Mouse (Mus musculus) liver, embryonic 16.5 days (tissue): ENCODE measurements around the gene Fcrl1. TPM values are rescaled to one million over a fixed set of nuclear protein-coding genes. Genes with fewer than 3 reads are reported as not detected.

Experiments used
- ATAC-seq: fragments of 200-750 bp; cut with Nextera tagmentation; 2 replicates; pipeline ENCODE4 v1.8.0; 2017; ENCODE audit warnings: low read depth, mild to moderate bottlenecking, moderate number of reproducible peaks, moderate library complexity
- H3K27ac ChIP-seq: fragments of 300-500 bp; sonication (generic); 2 replicates; pipeline ENCODE4 v1.5.1; 2014; ENCODE audit warnings: mild to moderate bottlenecking, low read length
- H3K27me3 ChIP-seq: fragments of 300-500 bp; sonication (generic); 2 replicates; pipeline ENCODE4 v1.6.1; 2014; ENCODE audit warnings: low read depth, low read length, mixed read lengths; ENCODE audit not compliant: control insufficient read depth, insufficient read depth
- H3K36me3 ChIP-seq: fragments of 300-500 bp; sonication (generic); 2 replicates; pipeline ENCODE4 v1.6.1; 2014; ENCODE audit warnings: mild to moderate bottlenecking; ENCODE audit not compliant: control insufficient read depth, insufficient read depth
- H3K4me1 ChIP-seq: fragments of 300-500 bp; sonication (generic); 2 replicates; pipeline ENCODE4 v1.6.1; 2014; ENCODE audit warnings: low read depth, low read length, mixed read lengths; ENCODE audit not compliant: control insufficient read depth
- H3K4me2 ChIP-seq: fragments of 300-500 bp; sonication (generic); 2 replicates; pipeline ENCODE4 v1.6.1; 2014; ENCODE audit warnings: low read depth, low read length, mixed read lengths
- H3K4me3 ChIP-seq: fragments of 300-500 bp; sonication (generic); 2 replicates; pipeline ENCODE4 v1.5.1; 2014; ENCODE audit warnings: low read depth, mild to moderate bottlenecking, low read length
- H3K9ac ChIP-seq: fragments of 300-500 bp; sonication (generic); 2 replicates; pipeline ENCODE4 v1.6.1; 2014; ENCODE audit warnings: low read depth, low read length
- H3K9me3 ChIP-seq: fragments of 300-500 bp; sonication (generic); replicated peaks from 2 replicates; pipeline ENCODE4 v1.6.1; 2016; ENCODE audit warnings: low read length; ENCODE audit not compliant: control insufficient read depth
- WGBS: fragments of 180-500 bp; shearing (Covaris S2); extraction: QIAGEN DNeasy Blood & Tissue Kit; methylation state at CpG from one replicate; pipeline ENCODE4 v1.1.7; 2014; ENCODE audit not compliant: insufficient replicate concordance; 5-methylcytosine and 5-hydroxymethylcytosine counted together
- polyA plus RNA-seq: library from polyadenylated mRNA; unstranded; fragments of >200 nt; fragmentation: Nextera tagmentation; extraction: Ambion mirVana; gene quantifications from 2 replicates; pipeline ENCODE4 v1.2.1, GENCODE M21; 2015

The Fcrl1 gene
- polyA plus RNA-seq, 1 experiment from 2014 or later: 1.3 TPM

- H3K36me3 ChIP-seq: no peaks in the 10 kb centered on the region
- no peaks in the 10 kb centered on the region for H3K9me3 ChIP-seq
- 52% methylated on average over 6 of the region's 6 CpGs for WGBS
- H3K4me3 ChIP-seq: no peak overlapping the region
- H3K9ac ChIP-seq: no peak overlapping the region
- no peaks in the 10 kb centered on the region for H3K4me1 ChIP-seq
- no peak overlapping the region for H3K4me2 ChIP-seq
- H3K27me3 ChIP-seq: no peaks in the 10 kb centered on the region
- no peak for ATAC-seq
- no peak overlapping the region for H3K27ac ChIP-seq
Measured at GRCm38 (mm10) chr3:87443968-87444367, 67.8 kb downstream of the Fcrl1 start.

Other genes starting within 250 kb of the Fcrl1 start
- gene Kirrel, start 201.6 kb upstream of the Fcrl1 start, polyA plus RNA-seq: 0.71 TPM in 2 replicates
- 0.54 and 0.74 TPM in 2 replicates for gene Fcrls, start 112.6 kb upstream of the Fcrl1 start, polyA plus RNA-seq
- 81.9 and 86.0 TPM in 2 replicates for gene Cd5l, start 18.5 kb upstream of the Fcrl1 start, polyA plus RNA-seq
- gene Fcrl5, start 59.4 kb downstream of the Fcrl1 start, polyA plus RNA-seq: not detected in 2 replicates
- gene Etv3, start 149.0 kb downstream of the Fcrl1 start, polyA plus RNA-seq: 3.6 and 3.7 TPM in 2 replicates
- 3.2 and 3.8 TPM in 2 replicates for gene Arhgef11, start 241.2 kb downstream of the Fcrl1 start, polyA plus RNA-seq